In genomic region chr13:112023171-112023570, GRCm38 (mm10) we compare ENCODE assay signal across 12 mouse cellular contexts.
DNase-seq lines count a peak whose midpoint lies in the region; ATAC-seq and TF ChIP-seq lines count a peak whose summit lies in the region.
"Had no signal": no experiment of that assay in that cellular context is flagged by ENCODE, and none has a peak within 500 bp of the region (broad histone marks: within the 10 kb centered on the region; RNA-seq: fewer than 3 reads in every experiment).

No protein-coding gene starts in this region.

- no peaks in the 10 kb centered on the region for H3K9me3 ChIP-seq in kidney, postnatal 0 days (replicated peaks; ENCODE audit: low read length)

- H3K27me3 ChIP-seq in kidney, postnatal 0 days (ENCODE audit: insufficient read depth, low read length) = no peaks in the 10 kb centered on the region

- no peaks in the 10 kb centered on the region for H3K36me3 ChIP-seq in kidney, postnatal 0 days (ENCODE audit: insufficient read depth, low read length)

- peak; percentile 44 for DNase-seq in adrenal gland, adult 2 months
- no peak for DNase-seq in adrenal gland, postnatal 4 days (ENCODE audit: low spot score in 2 of 2)
- peak; percentile 73 for DNase-seq in ovary, adult 18-20 months (ENCODE audit: low spot score)
- DNase-seq in ovary, postnatal 10 days (ENCODE audit: low spot score) = no peak
- DNase-seq in kidney, postnatal 0 days (ENCODE audit: low spot score) = no peak
- DNase-seq in spleen, postnatal 10 days (ENCODE audit: low spot score in 2 of 2) = no peak
- DNase-seq in heart, postnatal 36 days = no peak
- no peak for DNase-seq in cerebellum, postnatal 36 days

- no peak overlapping the region for H3K9ac ChIP-seq in kidney, postnatal 0 days (ENCODE audit: low read depth, low read length)

- H3K27ac ChIP-seq in kidney, postnatal 0 days = no peak overlapping the region
- H3K27ac ChIP-seq: macrophage; stomach, postnatal 0 days had no signal

- WGBS in kidney, postnatal 0 days = 42% methylated on average over 4 of the region's 4 CpGs

- no peak overlapping the region for H3K4me3 ChIP-seq in kidney, postnatal 0 days (replicated peaks; ENCODE audit: low read depth, low read length)
- H3K4me3 ChIP-seq: erythroblast, embryonic 14.5 days had no signal

- intact Hi-C loops in heart, postnatal 36 days (cut with DNase I) = no loop called here

- peaks cover 5% of the 10 kb centered on the region; the same call in 1 of the 2 replicates for H3K4me1 ChIP-seq in kidney, postnatal 0 days (replicated peaks; ENCODE audit: insufficient read depth, low read length)

- TF ChIP-seq CTCF in kidney, postnatal 0 days (IDR thresholded peaks at IDR 0.05; ENCODE audit: low read depth) = no peak

- no peak overlapping the region for H3K4me2 ChIP-seq in kidney, postnatal 0 days (ENCODE audit: low read length)

- 0 out of 2 replicates have a peak, but pooled peaks have one; percentile 40 for ATAC-seq in kidney, postnatal 0 days (replicated peaks; ENCODE audit: low FRiP score, low read depth)
- ATAC-seq: midbrain, embryonic 16.5 days had no signal

Comparison
In these comparisons a context has a peak if more than half of its experiments do, and no peak if none do; other contexts are left out.
1. DNase-seq: peak in adrenal gland, adult 2 months (single experiment) and ovary, adult 18-20 months (single experiment); none in adrenal gland, postnatal 4 days (0 of 2), ovary, postnatal 10 days (single experiment), kidney, postnatal 0 days (single experiment), spleen, postnatal 10 days (0 of 2), heart, postnatal 36 days (0 of 2) and cerebellum, postnatal 36 days (0 of 2).